Mouse (Mus musculus) megakaryocyte-erythroid progenitor cell, adult 5-6 weeks (primary cell): ENCODE data around the gene Mlxip. TPM values are rescaled to one million over a fixed set of nuclear protein-coding genes. Genes with fewer than 3 reads are reported as not detected.

ENCODE experiments used
- ATAC-seq: replicated peaks from 2 replicates; pipeline ENCODE4 v1.8.0; 2016; ENCODE audit warnings: mild to moderate bottlenecking, inconsistent platforms; ENCODE audit not compliant: severe bottlenecking, poor library complexity, low FRiP score, low TSS enrichment
- total RNA-seq, 2 experiments: library from RNA; stranded (forward) in 1 of 2; stranded (reverse) in 1 of 2; fragments of 200-1000, 215-1000 nt in 1 of 2; fragments of >200 nt in 1 of 2; fragmentation: Nextera tagmentation in 1 of 2; gene quantifications; 2 replicates each; pipeline ENCODE4 v1.2.3; 2014 to 2017

Gene Mlxip
- total RNA-seq, 2 experiments from 2014 or later, result 7.9 to 30.1 TPM

GRCm38 (mm10) chr5:123487659-123488395, 93.2 kb downstream of the Mlxip start:
- ATAC-seq, result no peak

- ATAC-seq, result no peak
These were observed 94.7 kb downstream of the Mlxip start, which contains the start of the genes Lrrc43 and Il31 for GRCm38 (mm10) chr5:123489112-123489785. TSS of gene Lrrc43 (plus strand) at chr5:123489305. TSS of gene Il31 (minus strand) at chr5:123489489.

GRCm38 (mm10) chr5:123489935-123490334, 95.3 kb downstream of the Mlxip start:
- no peak for ATAC-seq

- 0 out of 2 replicates have a peak, but pooled peaks have one; percentile 47 for ATAC-seq
These were observed 105.1 kb downstream of the Mlxip start for GRCm38 (mm10) chr5:123499717-123500116.

- ATAC-seq, result no peak
These were observed 107.4 kb downstream of the Mlxip start for GRCm38 (mm10) chr5:123501973-123502372.

Other genes starting within 250 kb of the Mlxip start
- 89.8 and 96.1 TPM in 2 replicates for gene Psmd9, start 225.4 kb upstream of the Mlxip start, total RNA-seq (2014; fragmentation: Nextera tagmentation)
- gene Psmd9, start 225.4 kb upstream of the Mlxip start, total RNA-seq (2017), result 36.0 and 41.0 TPM in 2 replicates
- gene Hpd, start 212.1 kb upstream of the Mlxip start, total RNA-seq (2014; fragmentation: Nextera tagmentation), result not detected in 2 replicates
- not detected in 2 replicates for gene Hpd, start 212.1 kb upstream of the Mlxip start, total RNA-seq (2017)
- not detected in 2 replicates for gene Wdr66, start 142.7 kb upstream of the Mlxip start, total RNA-seq (2014; fragmentation: Nextera tagmentation)
- gene Wdr66, start 142.7 kb upstream of the Mlxip start, total RNA-seq (2017), result 0.28 TPM in 1 of 2 replicates, not detected in the other
- 34.6 and 46.7 TPM in 2 replicates for gene Bcl7a, start 51.0 kb upstream of the Mlxip start, total RNA-seq (2014; fragmentation: Nextera tagmentation)
- 18.7 and 26.4 TPM in 2 replicates for gene Bcl7a, start 51.0 kb upstream of the Mlxip start, total RNA-seq (2017)
- not detected in 2 replicates for gene Lrrc43, start 94.5 kb downstream of the Mlxip start, total RNA-seq (2014; fragmentation: Nextera tagmentation)
- not detected in 2 replicates for gene Lrrc43, start 94.5 kb downstream of the Mlxip start, total RNA-seq (2017)
- not detected in 2 replicates for gene Il31, start 94.7 kb downstream of the Mlxip start, total RNA-seq (2014; fragmentation: Nextera tagmentation)
- not detected in 2 replicates for gene Il31, start 94.7 kb downstream of the Mlxip start, total RNA-seq (2017)
- 0.94 TPM in 1 of 2 replicates, not detected in the other for gene B3gnt4, start 115.7 kb downstream of the Mlxip start, total RNA-seq (2014; fragmentation: Nextera tagmentation)
- 0.30 and 0.38 TPM in 2 replicates for gene B3gnt4, start 115.7 kb downstream of the Mlxip start, total RNA-seq (2017)
- gene Diablo, start 129.4 kb downstream of the Mlxip start, total RNA-seq (2014; fragmentation: Nextera tagmentation), result 70.4 and 76.8 TPM in 2 replicates
- 49.8 and 71.1 TPM in 2 replicates for gene Diablo, start 129.4 kb downstream of the Mlxip start, total RNA-seq (2017)
- gene Gm49027, start 130.7 kb downstream of the Mlxip start, total RNA-seq (2014; fragmentation: Nextera tagmentation), result 4.2 TPM in 1 of 2 replicates, not detected in the other
- gene Gm49027, start 130.7 kb downstream of the Mlxip start, total RNA-seq (2017), result 0.23 TPM in 1 of 2 replicates, not detected in the other
- gene Vps33a, start 178.2 kb downstream of the Mlxip start, total RNA-seq (2014; fragmentation: Nextera tagmentation), result 30.6 and 35.7 TPM in 2 replicates
- 20.8 and 31.6 TPM in 2 replicates for gene Vps33a, start 178.2 kb downstream of the Mlxip start, total RNA-seq (2017)